Mouse (Mus musculus): Measurements from ENCODE around the gene Clcn6.

- no peak for TF ChIP-seq ZNF384 (IDR thresholded peaks at IDR 0.05; ENCODE audit: low read depth, low read length)
- TF ChIP-seq HCFC1 (IDR thresholded peaks at IDR 0.05; ENCODE audit: borderline replicate concordance, insufficient read depth, low read length): no peak
- TF ChIP-seq MAFK (IDR thresholded peaks at IDR 0.05; ENCODE audit: insufficient read depth, low read depth, low read length): no peak
- no peak for TF ChIP-seq ZC3H11A (IDR thresholded peaks at IDR 0.05; ENCODE audit: borderline replicate concordance, low read depth, low read length)
- TF ChIP-seq CHD2 (IDR thresholded peaks at IDR 0.05; ENCODE audit: low read depth, low read length): no peak
Measured at GRCm38 (mm10) chr4:148080597-148080973, 42.0 kb upstream of the Clcn6 start.
